Mouse (Mus musculus): ENCODE data around the gene Nckap1.

DNA sequence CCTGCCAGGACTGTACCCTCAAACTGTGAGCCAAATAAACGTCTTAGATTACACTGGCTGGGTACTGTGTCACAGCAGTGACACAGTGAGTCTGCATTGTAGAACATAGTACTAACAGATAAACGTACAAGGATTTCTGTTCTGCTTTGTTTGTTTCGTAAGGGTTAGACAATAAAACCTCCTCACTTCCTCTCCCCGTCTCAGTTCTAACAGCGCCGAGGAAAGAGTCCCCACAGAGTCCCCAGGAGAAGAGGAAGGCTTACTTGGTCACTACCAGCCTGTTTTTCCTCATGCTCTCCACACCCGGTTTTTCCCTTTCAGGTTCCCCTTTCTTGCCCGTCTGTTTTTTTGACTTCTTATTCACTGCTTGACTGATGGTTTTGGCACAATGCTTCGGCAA, 56.9 kb downstream of the Nckap1 start:
- TF ChIP-seq CTCF (IDR thresholded peaks at IDR 0.05; ENCODE audit: extremely low read depth, insufficient read length, insufficient replicate concordance, low read depth, low read length) (no peak), POLR2A (IDR thresholded peaks at IDR 0.05; ENCODE audit: low read depth, low read length) (no peak)

Measured in small intestine, adult 2 months (tissue).